Mouse (Mus musculus): Measurements from ENCODE around the gene Rwdd3. TPM values are rescaled to one million over a fixed set of nuclear protein-coding genes. Genes with fewer than 3 reads are reported as not detected.
A peak's percentile ranks its signal among the peaks of the same experiment; 100 is the strongest.

The Rwdd3 gene
- polyA plus RNA-seq (2014; fragmentation: Nextera tagmentation; extraction: Ambion mirVana): 2.9 and 3.7 TPM in 2 replicates

DNA sequence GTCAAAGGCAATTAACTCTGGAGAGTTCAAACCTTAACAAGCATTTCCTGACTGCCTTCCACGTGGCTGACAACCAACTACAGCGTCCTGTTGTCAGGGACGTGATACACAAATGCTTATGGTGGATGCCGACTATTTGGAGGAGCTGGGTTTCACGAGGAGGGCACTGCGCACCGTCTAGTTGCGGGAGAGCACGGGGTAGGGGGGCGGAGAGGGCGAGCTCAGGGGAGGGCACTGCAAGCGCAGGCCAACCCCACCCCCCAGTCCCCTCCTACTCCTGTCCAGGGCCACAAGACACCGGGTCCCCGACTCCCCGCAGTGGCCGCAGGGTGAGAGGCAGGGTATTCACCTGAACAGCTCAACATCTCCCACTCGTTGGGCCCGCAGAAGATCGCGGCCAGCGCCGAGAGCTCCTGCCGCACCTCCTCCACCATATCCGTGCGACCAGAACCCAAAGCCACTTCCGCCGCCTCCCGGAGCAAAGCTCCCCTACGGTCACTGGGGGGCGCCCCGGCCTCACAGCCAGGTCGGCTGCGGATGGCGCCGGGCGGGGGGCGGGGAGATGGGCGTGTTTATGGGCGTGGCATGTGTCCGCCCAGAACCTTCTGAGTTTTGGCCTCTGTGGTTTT, at the start of gene Rwdd3:
Gene Rwdd3 (minus strand): TSS at position 453 of the 629 bp plus-strand sequence.
- Histone ChIP-seq H3K4me3 (ENCODE audit: low read depth, low read length) (peak within 1 kb of the TSS; percentile 68), H3K36me3 (ENCODE audit: control insufficient read depth, insufficient read depth, low read length) (no peaks in the 10 kb centered on the region; the same call in 1 of the 2 replicates), H3K4me1 (replicated peaks; ENCODE audit: control insufficient read depth, insufficient read depth, low read length) (peaks cover 29% of the 10 kb centered on the region), H3K9ac (ENCODE audit: low read depth, low read length) (peak within 1 kb of the TSS; percentile 75), H3K27ac (ENCODE audit: low read depth, low read length) (peak within 1 kb of the TSS; percentile 59), H3K9me3 (ENCODE audit: control insufficient read depth, low read length) (no peaks in the 10 kb centered on the region), H3K27me3 (replicated peaks; ENCODE audit: control insufficient read depth, insufficient read depth, low read length) (no peaks in the 10 kb centered on the region), H3K4me2 (peak within 1 kb of the TSS; percentile 73)
- WGBS: under 1% methylated on average over 39 of the region's 40 CpGs
- peak; percentile 92 for ATAC-seq (replicated peaks; ENCODE audit: low FRiP score)
- peak; percentile 95 for DNase-seq (ENCODE audit: low spot score)

DNA sequence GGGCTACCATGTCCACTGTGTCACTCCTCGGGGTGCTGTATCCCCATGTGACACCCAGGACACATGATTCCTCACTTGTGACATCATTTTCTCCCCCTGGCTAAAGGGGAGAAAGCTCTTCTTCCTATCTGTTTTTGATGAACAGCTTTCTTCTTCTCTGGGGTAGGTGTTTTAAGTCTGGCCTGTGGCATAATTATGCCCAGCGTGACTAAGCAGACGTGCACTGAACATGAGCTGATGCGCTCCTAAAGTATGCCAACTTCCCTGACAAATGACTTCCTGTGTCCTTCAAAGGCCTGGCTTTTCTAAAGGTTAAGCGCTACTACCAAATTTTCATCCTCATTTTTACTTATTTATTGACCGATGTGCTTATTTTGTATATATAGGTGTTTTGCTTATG, 45.5 kb upstream of the Rwdd3 start:
- Histone ChIP-seq H3K9ac (ENCODE audit: low read depth, low read length) (no peak overlapping the region), H3K4me1 (replicated peaks; ENCODE audit: control insufficient read depth, insufficient read depth, low read length) (peaks cover 8% of the 10 kb centered on the region; the same call in 1 of the 2 replicates), H3K27me3 (replicated peaks; ENCODE audit: control insufficient read depth, insufficient read depth, low read length) (no peaks in the 10 kb centered on the region), H3K9me3 (ENCODE audit: control insufficient read depth, low read length) (no peaks in the 10 kb centered on the region), H3K27ac (ENCODE audit: low read depth, low read length) (no peak overlapping the region), H3K4me3 (ENCODE audit: low read depth, low read length) (no peak overlapping the region), H3K36me3 (ENCODE audit: control insufficient read depth, insufficient read depth, low read length) (no peaks in the 10 kb centered on the region), H3K4me2 (no peak overlapping the region)
- WGBS: 91% methylated on average over 6 of the region's 6 CpGs
- DNase-seq (ENCODE audit: low spot score): no peak
- no peak for ATAC-seq (replicated peaks; ENCODE audit: low FRiP score)

DNA sequence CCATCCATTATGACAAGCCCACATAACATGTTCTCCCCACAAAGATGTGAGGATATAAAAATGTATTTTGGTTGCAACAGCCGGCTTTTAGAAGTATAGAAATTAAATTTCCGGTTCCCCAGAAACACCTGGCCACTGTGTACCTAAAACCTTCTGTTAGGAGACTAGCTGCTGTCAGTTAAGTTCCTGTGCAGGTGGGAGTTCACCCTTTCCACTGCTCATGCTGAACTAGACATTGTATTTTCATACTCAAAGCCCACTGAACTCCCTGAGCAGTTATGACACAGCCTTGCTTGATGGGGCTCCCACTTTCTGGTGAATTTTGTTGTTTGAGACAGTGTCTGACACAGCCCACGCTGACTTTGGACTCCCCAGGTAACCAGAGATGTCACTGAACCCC, 42.0 kb upstream of the Rwdd3 start:
- DNase-seq (ENCODE audit: low spot score) (no peak), ATAC-seq (replicated peaks; ENCODE audit: low FRiP score) (no peak)
- H3K27me3 ChIP-seq (replicated peaks; ENCODE audit: control insufficient read depth, insufficient read depth, low read length): no peaks in the 10 kb centered on the region
- no peaks in the 10 kb centered on the region for H3K36me3 ChIP-seq (ENCODE audit: control insufficient read depth, insufficient read depth, low read length)
- no peaks in the 10 kb centered on the region for H3K4me1 ChIP-seq (replicated peaks; ENCODE audit: control insufficient read depth, insufficient read depth, low read length)
- H3K9me3 ChIP-seq (ENCODE audit: control insufficient read depth, low read length): no peaks in the 10 kb centered on the region
- no peak overlapping the region for H3K4me2 ChIP-seq
- no peak overlapping the region for H3K27ac ChIP-seq (ENCODE audit: low read depth, low read length)
- 75% methylated on average over 3 of the region's 3 CpGs for WGBS
- H3K4me3 ChIP-seq (ENCODE audit: low read depth, low read length): no peak overlapping the region
- no peak overlapping the region for H3K9ac ChIP-seq (ENCODE audit: low read depth, low read length)

DNA sequence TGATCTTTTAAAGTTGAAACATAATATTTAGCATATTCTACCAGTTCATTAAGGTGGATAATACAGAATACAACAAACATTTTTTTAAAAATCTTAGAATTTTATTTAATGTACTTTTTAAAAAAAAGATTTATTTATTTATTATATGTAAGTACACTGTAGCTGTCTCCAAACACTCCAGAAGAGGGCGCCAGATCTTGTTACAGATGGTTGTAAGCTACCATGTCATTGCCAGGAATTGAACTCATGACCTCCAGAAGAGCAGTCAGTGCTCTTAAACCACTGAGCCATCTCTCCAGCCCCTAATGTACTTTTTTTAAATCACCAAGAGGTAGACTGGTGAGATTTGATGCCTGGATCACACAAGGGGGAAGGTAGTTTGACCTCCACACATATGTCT, 40.7 kb upstream of the Rwdd3 start:
- no peaks in the 10 kb centered on the region for H3K9me3 ChIP-seq (ENCODE audit: control insufficient read depth, low read length)
- no peaks in the 10 kb centered on the region for H3K4me1 ChIP-seq (replicated peaks; ENCODE audit: control insufficient read depth, insufficient read depth, low read length)
- no peak overlapping the region for H3K4me3 ChIP-seq (ENCODE audit: low read depth, low read length)
- H3K36me3 ChIP-seq (ENCODE audit: control insufficient read depth, insufficient read depth, low read length): no peaks in the 10 kb centered on the region
- ATAC-seq (replicated peaks; ENCODE audit: low FRiP score): no peak
- no peak overlapping the region for H3K4me2 ChIP-seq
- no peak overlapping the region for H3K27ac ChIP-seq (ENCODE audit: low read depth, low read length)
- H3K9ac ChIP-seq (ENCODE audit: low read depth, low read length): no peak overlapping the region
- WGBS: 38% methylated on average over 1 of the region's 1 CpGs
- H3K27me3 ChIP-seq (replicated peaks; ENCODE audit: control insufficient read depth, insufficient read depth, low read length): no peaks in the 10 kb centered on the region
- no peak for DNase-seq (ENCODE audit: low spot score)

DNA sequence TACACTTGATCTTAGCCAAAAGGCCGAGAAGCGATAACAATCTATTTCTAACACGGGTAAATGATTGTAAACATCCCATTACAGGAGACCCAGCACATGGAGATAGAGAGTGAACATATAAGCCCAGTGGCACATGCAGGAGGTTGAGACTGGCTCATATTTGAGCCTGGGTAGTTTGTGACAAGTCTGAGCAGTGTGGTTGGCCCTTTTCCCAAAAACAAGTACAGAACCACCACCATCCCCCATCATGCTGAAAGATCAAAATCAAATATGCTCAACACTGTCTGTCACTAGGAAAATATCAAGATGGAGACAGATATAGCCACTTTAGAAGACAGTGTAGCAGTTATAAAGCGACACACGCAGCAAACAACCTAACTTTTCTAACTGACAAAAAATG, 37.5 kb upstream of the Rwdd3 start:
- H3K36me3 ChIP-seq (ENCODE audit: control insufficient read depth, insufficient read depth, low read length): no peaks in the 10 kb centered on the region; the same call in 1 of the 2 replicates
- ATAC-seq (replicated peaks; ENCODE audit: low FRiP score): no peak

DNA sequence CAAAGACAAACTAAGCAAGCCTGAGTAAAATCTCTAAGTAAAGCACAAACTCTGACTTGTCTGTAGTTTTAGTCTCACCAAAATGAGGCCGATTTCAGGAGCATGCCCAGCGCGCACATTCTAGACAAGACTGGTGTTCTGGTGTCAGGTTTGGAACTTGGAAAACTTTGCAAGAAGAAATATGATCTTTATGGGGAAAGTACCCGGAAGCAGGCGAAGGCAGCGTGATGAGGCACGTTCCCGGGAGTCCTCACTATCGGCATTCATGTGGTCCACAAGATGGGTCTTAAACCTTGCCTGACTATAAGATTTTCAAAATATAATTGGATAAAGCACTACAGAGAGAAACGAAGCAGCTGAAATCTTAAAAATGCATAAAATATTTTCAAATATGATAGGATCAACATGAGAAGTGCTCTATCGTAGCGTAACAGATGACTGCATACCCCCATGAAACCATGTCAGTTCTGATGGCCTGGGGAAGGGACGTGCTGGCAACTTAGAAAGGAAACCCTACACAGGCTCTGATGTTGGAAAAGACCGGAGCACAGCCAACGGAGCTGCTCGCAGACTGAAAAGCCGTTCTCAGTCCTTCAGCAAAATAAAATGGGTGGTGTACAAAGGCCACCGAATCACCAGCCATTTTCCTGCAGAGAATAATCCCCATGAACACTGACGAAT, 34.8 kb upstream of the Rwdd3 start:
- no peaks in the 10 kb centered on the region; the same call in 1 of the 2 replicates for H3K36me3 ChIP-seq (ENCODE audit: control insufficient read depth, insufficient read depth, low read length)
- DNase-seq (ENCODE audit: low spot score): no peak
- 87% methylated on average over 19 of the region's 19 CpGs for WGBS

More for the DNA sequence above, 37.5 kb upstream of the Rwdd3 start:
- no peak overlapping the region for H3K4me3 ChIP-seq (ENCODE audit: low read depth, low read length)
- no peaks in the 10 kb centered on the region for H3K27me3 ChIP-seq (replicated peaks; ENCODE audit: control insufficient read depth, insufficient read depth, low read length)
- 90% methylated on average over 5 of the region's 5 CpGs for WGBS
- no peaks in the 10 kb centered on the region for H3K4me1 ChIP-seq (replicated peaks; ENCODE audit: control insufficient read depth, insufficient read depth, low read length)
- no peak for DNase-seq (ENCODE audit: low spot score)
- no peak overlapping the region for H3K27ac ChIP-seq (ENCODE audit: low read depth, low read length)
- H3K9me3 ChIP-seq (ENCODE audit: control insufficient read depth, low read length): no peaks in the 10 kb centered on the region
- no peak overlapping the region for H3K9ac ChIP-seq (ENCODE audit: low read depth, low read length)
- H3K4me2 ChIP-seq: no peak overlapping the region

DNA sequence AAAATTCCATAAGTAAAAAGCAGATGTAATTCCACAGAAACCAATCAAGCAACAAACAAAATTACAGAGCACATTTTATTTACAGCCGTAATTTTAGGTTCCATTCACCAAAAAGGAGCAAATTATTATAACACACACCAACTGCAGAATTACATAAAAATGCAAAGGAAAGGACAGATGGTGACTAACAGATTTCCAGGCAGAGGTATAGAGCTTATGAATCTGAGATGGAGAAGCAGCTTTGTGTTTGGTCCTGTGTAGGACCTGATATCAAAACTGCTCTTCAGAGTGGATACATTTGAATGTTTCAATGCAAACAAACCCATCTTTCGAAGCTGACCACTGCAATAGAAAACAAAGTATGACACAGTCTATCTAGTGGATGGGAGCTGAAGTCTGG, 31.1 kb upstream of the Rwdd3 start:
- no peak for ATAC-seq (replicated peaks; ENCODE audit: low FRiP score)

More for the DNA sequence above, 34.8 kb upstream of the Rwdd3 start:
- H3K27me3 ChIP-seq (replicated peaks; ENCODE audit: control insufficient read depth, insufficient read depth, low read length): no peaks in the 10 kb centered on the region
- no peak overlapping the region for H3K9ac ChIP-seq (ENCODE audit: low read depth, low read length)
- H3K27ac ChIP-seq (ENCODE audit: low read depth, low read length): no peak overlapping the region
- H3K4me2 ChIP-seq: no peak overlapping the region
- H3K4me1 ChIP-seq (replicated peaks; ENCODE audit: control insufficient read depth, insufficient read depth, low read length): peaks cover 12% of the 10 kb centered on the region; the same call in 1 of the 2 replicates
- H3K9me3 ChIP-seq (ENCODE audit: control insufficient read depth, low read length): no peaks in the 10 kb centered on the region
- no peak overlapping the region for H3K4me3 ChIP-seq (ENCODE audit: low read depth, low read length)
- ATAC-seq (replicated peaks; ENCODE audit: low FRiP score): no peak

DNA sequence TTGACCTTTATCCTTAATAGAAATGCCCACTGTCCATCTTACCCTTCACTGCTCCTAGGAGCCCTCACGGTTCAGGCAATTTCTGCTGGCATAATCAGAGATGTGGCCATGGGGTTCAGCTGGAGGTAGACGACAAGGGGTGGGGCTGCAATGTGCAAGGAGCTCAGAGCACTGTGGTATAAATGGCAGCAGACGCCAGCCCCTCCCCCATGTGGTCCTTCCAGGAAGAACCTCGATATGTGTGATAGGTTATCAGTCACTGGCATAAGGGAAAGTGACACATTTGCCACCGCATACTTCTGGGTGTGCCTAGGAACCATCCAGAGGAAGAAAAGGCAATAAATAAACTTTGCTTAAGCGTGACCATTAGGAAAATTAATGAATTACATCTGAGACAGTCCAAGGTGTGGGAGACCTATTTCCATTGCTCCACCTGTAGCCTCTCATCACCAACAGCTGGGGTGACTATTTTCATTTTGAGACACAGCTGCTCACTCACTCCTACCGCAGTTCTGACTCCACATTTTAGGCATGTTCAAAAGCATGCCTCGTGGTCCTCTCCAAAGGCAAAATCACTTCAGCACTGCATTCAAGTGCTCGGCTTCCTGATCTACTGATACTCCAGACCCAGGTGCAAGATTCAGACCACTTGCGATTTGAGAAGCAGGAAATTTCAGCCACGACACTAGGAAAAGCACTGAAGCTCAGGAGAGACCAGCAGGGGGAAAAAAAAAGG, 29.7 kb upstream of the Rwdd3 start:
- Histone ChIP-seq H3K9ac (ENCODE audit: low read depth, low read length) (peak overlapping the region; percentile 20; the same call in 1 of the 2 replicates), H3K27me3 (replicated peaks; ENCODE audit: control insufficient read depth, insufficient read depth, low read length) (no peaks in the 10 kb centered on the region), H3K4me2 (peak overlapping the region; percentile 59), H3K4me3 (ENCODE audit: low read depth, low read length) (peak overlapping the region; percentile 14; the same call in 1 of the 2 replicates), H3K4me1 (replicated peaks; ENCODE audit: control insufficient read depth, insufficient read depth, low read length) (peaks cover 15% of the 10 kb centered on the region), H3K27ac (ENCODE audit: low read depth, low read length) (peak overlapping the region; percentile 86), H3K36me3 (ENCODE audit: control insufficient read depth, insufficient read depth, low read length) (no peaks in the 10 kb centered on the region), H3K9me3 (ENCODE audit: control insufficient read depth, low read length) (no peaks in the 10 kb centered on the region)
- ATAC-seq (replicated peaks; ENCODE audit: low FRiP score): peak; percentile 100
- 28% methylated on average over 11 of the region's 11 CpGs for WGBS
- DNase-seq (ENCODE audit: low spot score): peak; percentile 66

More for the DNA sequence above, 31.1 kb upstream of the Rwdd3 start:
- Histone ChIP-seq H3K4me3 (ENCODE audit: low read depth, low read length) (no peak overlapping the region), H3K27ac (ENCODE audit: low read depth, low read length) (no peak overlapping the region), H3K4me2 (no peak overlapping the region), H3K4me1 (replicated peaks; ENCODE audit: control insufficient read depth, insufficient read depth, low read length) (peaks cover 15% of the 10 kb centered on the region), H3K9ac (ENCODE audit: low read depth, low read length) (no peak overlapping the region), H3K9me3 (ENCODE audit: control insufficient read depth, low read length) (no peaks in the 10 kb centered on the region), H3K36me3 (ENCODE audit: control insufficient read depth, insufficient read depth, low read length) (no peaks in the 10 kb centered on the region; the same call in 1 of the 2 replicates), H3K27me3 (replicated peaks; ENCODE audit: control insufficient read depth, insufficient read depth, low read length) (no peaks in the 10 kb centered on the region)
- DNase-seq (ENCODE audit: low spot score): no peak
- 86% methylated on average over 2 of the region's 2 CpGs for WGBS

Data from liver, embryonic 11.5 days (tissue).